Mouse (Mus musculus): ENCODE measurements around the gene Chpf2. TPM values are rescaled to one million over a fixed set of nuclear protein-coding genes. Genes with fewer than 3 reads are reported as not detected.
"Not testable (repeated sequence)": the region's sequence is repeated elsewhere in the genome, so short reads cannot be mapped to it uniquely, and the experiment has no call there.

Chpf2 gene
- 19.3 and 21.2 TPM in 2 replicates for polyA plus RNA-seq (2015; fragmentation: Nextera tagmentation; extraction: Ambion mirVana)

DNA sequence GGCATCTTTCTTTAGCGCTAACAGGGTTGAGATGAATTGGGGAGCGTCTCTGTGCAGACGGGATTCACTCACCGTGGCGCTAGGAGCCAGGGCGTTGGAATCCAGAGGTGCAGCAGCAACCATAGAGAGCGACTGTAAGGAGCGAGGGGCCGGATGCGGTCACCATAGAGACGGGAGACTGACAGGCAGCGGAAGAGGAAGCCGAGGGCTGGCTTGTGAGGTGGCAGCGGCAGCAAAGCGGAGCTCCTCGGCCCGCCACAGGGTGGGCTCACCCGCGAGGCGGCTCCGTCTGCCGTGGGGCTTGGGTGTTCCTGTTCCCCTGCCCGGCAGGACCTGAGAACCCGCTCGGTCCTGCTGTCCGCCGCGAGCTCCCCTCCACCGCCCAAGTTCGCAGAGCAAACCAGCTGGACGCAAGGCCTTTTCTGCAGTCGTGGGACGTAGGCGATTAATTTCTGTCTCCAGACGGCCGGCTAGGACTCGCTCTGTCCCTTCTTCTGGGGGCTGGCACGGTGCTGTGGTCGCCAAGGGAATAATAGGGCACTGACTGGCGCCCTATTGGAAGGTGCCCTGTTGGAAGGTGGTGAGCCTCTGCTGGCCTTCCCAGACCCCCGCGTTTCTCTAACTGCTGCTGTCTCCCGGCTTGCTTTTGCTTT, at the start of gene Chpf2:
TSS of gene Chpf2 (plus strand) at position 195 of the 653 bp plus-strand sequence.
- WGBS, result under 1% methylated on average over 43 of the region's 43 CpGs
- no peaks in the 10 kb centered on the region for H3K9me3 ChIP-seq (replicated peaks)
- H3K9ac ChIP-seq (replicated peaks), result peak within 1 kb of the TSS; percentile 87
- H3K4me2 ChIP-seq, result peak within 1 kb of the TSS; percentile 75
- H3K27ac ChIP-seq (replicated peaks), result peak within 1 kb of the TSS; percentile 85
- peaks cover 8% of the 10 kb centered on the region for H3K36me3 ChIP-seq
- ATAC-seq (ENCODE audit: low FRiP score), result peak; percentile 92
- no peaks in the 10 kb centered on the region for H3K27me3 ChIP-seq (replicated peaks)
- peak within 1 kb of the TSS; percentile 78 for H3K4me3 ChIP-seq (replicated peaks)
- H3K4me1 ChIP-seq, result peaks cover 42% of the 10 kb centered on the region

GRCm38 (mm10) chr5:24537618-24538017, 48.9 kb upstream of the Chpf2 start:
- peaks cover 22% of the 10 kb centered on the region; the same call in 1 of the 2 replicates for H3K4me1 ChIP-seq
- 64% methylated on average over 16 of the region's 16 CpGs for WGBS
- no peaks in the 10 kb centered on the region for H3K36me3 ChIP-seq
- H3K27ac ChIP-seq (replicated peaks), result no peak overlapping the region
- no peak overlapping the region for H3K4me2 ChIP-seq
- no peaks in the 10 kb centered on the region for H3K9me3 ChIP-seq (replicated peaks)
- ATAC-seq (ENCODE audit: low FRiP score), result no peak
- no peak overlapping the region for H3K4me3 ChIP-seq (replicated peaks)
- H3K27me3 ChIP-seq (replicated peaks), result peaks cover 12% of the 10 kb centered on the region; the same call in 1 of the 2 replicates
- no peak overlapping the region for H3K9ac ChIP-seq (replicated peaks)

- WGBS, result 85% methylated on average over 22 of the region's 22 CpGs
- Histone ChIP-seq H3K27ac (replicated peaks) (no peak overlapping the region), H3K4me1 (peaks cover 22% of the 10 kb centered on the region; the same call in 1 of the 2 replicates), H3K9me3 (replicated peaks) (no peaks in the 10 kb centered on the region), H3K9ac (replicated peaks) (no peak overlapping the region), H3K36me3 (no peaks in the 10 kb centered on the region), H3K4me3 (replicated peaks) (no peak overlapping the region), H3K27me3 (replicated peaks) (no peaks in the 10 kb centered on the region; the same call in 1 of the 2 replicates), H3K4me2 (no peak overlapping the region)
- no peak for ATAC-seq (ENCODE audit: low FRiP score)
Measured at GRCm38 (mm10) chr5:24539571-24540296, 46.8 kb upstream of the Chpf2 start.

- WGBS, result 46% methylated on average over 14 of the region's 14 CpGs
- Histone ChIP-seq H3K4me1 (peaks cover 22% of the 10 kb centered on the region; the same call in 1 of the 2 replicates), H3K27ac (replicated peaks) (no peak within 1 kb of the TSS), H3K27me3 (replicated peaks) (no peaks in the 10 kb centered on the region; the same call in 1 of the 2 replicates), H3K9me3 (replicated peaks) (no peaks in the 10 kb centered on the region), H3K4me3 (replicated peaks) (no peak within 1 kb of the TSS), H3K4me2 (peak within 1 kb of the TSS; percentile 27), H3K9ac (replicated peaks) (no peak within 1 kb of the TSS), H3K36me3 (no peaks in the 10 kb centered on the region)
- ATAC-seq (ENCODE audit: low FRiP score), result no peak
Measured at GRCm38 (mm10) chr5:24540387-24541143, 46.0 kb upstream of the Chpf2 start, which contains the start of gene Asb10. TSS of gene Asb10 (minus strand) at chr5:24540978.

DNA sequence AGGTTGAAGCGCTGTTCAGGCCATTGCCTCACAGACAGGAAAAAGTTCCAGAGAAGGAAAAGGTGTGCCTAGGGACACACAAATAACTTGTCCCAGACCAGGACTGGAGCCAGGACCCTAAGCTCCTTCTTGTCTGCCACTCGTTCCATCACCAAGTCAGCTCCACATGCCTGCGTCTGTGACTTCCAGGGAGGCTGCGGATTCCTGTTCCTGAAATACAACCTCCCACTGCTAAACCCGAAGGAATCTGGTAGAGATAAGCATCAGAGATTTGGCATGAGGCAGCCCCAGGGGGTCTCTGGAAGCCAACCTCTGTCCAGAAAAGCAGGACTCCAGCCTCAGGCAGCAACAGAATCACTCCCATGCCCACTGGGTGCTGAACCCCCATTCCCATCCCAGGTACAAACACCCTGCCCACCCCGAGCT, 45.4 kb upstream of the Chpf2 start:
- peaks cover 22% of the 10 kb centered on the region; the same call in 1 of the 2 replicates for H3K4me1 ChIP-seq
- no peak overlapping the region for H3K9ac ChIP-seq (replicated peaks)
- H3K27ac ChIP-seq (replicated peaks), result no peak overlapping the region
- H3K9me3 ChIP-seq (replicated peaks), result no peaks in the 10 kb centered on the region
- no peak overlapping the region for H3K4me3 ChIP-seq (replicated peaks)
- H3K4me2 ChIP-seq, result no peak overlapping the region
- no peak for ATAC-seq (ENCODE audit: low FRiP score)
- 55% methylated on average over 6 of the region's 6 CpGs for WGBS
- H3K27me3 ChIP-seq (replicated peaks), result no peaks in the 10 kb centered on the region; the same call in 1 of the 2 replicates
- no peaks in the 10 kb centered on the region for H3K36me3 ChIP-seq

DNA sequence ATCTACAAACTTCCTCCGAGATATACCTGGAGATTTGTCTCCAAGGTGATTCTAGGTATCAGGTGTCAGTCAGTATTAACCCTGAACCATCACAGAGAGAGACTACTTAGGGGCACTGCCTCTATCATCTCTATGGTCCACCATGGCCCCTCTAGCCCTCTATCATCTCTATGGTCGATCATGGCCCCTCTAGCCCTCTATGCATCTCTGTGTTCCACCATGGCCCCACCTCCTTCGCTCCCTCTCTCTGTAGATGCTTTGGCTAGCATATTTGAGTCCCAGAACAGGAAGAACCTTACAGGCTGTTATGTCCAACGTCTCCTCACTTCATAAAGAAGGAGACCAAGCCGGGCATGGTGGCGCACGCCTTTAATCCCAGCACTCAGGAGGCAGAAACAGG, 43.9 kb upstream of the Chpf2 start:
- Histone ChIP-seq H3K9ac (replicated peaks) (no peak overlapping the region), H3K4me3 (replicated peaks) (no peak overlapping the region), H3K36me3 (no peaks in the 10 kb centered on the region), H3K27me3 (replicated peaks) (no peaks in the 10 kb centered on the region; the same call in 1 of the 2 replicates), H3K9me3 (replicated peaks) (no peaks in the 10 kb centered on the region), H3K4me1 (peaks cover 12% of the 10 kb centered on the region; the same call in 1 of the 2 replicates), H3K4me2 (no peak overlapping the region), H3K27ac (replicated peaks) (no peak overlapping the region)
- ATAC-seq (ENCODE audit: low FRiP score), result no peak
- 83% methylated on average over 7 of the region's 7 CpGs for WGBS

GRCm38 (mm10) chr5:24550598-24551316, 35.8 kb upstream of the Chpf2 start:
- no peaks in the 10 kb centered on the region for H3K9me3 ChIP-seq (replicated peaks)
- no peak overlapping the region for H3K9ac ChIP-seq (replicated peaks)
- no peak overlapping the region; the same call in 1 of the 2 replicates for H3K4me3 ChIP-seq (replicated peaks)
- H3K36me3 ChIP-seq, result no peaks in the 10 kb centered on the region
- peaks cover 26% of the 10 kb centered on the region for H3K4me1 ChIP-seq
- peak overlapping the region; percentile 65 for H3K27ac ChIP-seq (replicated peaks)
- ATAC-seq (ENCODE audit: low FRiP score), result peak; percentile 88
- 17% methylated on average over 26 of the region's 26 CpGs for WGBS
- peak overlapping the region; percentile 49 for H3K4me2 ChIP-seq
- H3K27me3 ChIP-seq (replicated peaks), result 0 out of 2 replicates have a peak, but pooled peaks cover 5% of the 10 kb centered on the region

DNA sequence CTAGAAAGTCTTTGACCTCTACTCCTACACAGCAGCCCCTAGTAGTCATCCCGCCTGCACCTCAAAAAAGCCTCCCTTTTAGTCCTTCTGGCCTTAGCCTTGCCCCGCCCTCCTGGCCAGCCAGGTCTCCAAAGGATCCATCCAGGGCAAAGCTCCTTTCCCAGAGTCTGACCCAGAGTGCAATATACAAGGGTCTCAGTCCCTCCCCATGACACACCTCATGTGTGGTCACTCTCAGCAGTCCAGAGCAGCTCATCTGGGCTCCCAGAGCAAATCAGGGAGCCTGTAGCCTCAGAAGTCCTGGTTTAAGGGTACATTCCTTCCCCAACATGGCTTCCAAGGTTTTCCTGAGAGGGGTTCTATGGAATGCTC, 35.2 kb upstream of the Chpf2 start:
- 38% methylated on average over 2 of the region's 2 CpGs for WGBS
- Histone ChIP-seq H3K27me3 (replicated peaks) (0 out of 2 replicates have a peak, but pooled peaks cover 5% of the 10 kb centered on the region), H3K9me3 (replicated peaks) (no peaks in the 10 kb centered on the region), H3K9ac (replicated peaks) (no peak overlapping the region), H3K27ac (replicated peaks) (peak overlapping the region; percentile 65), H3K4me1 (peaks cover 26% of the 10 kb centered on the region), H3K4me2 (peak overlapping the region; percentile 49), H3K36me3 (no peaks in the 10 kb centered on the region), H3K4me3 (replicated peaks) (no peak overlapping the region)
- ATAC-seq (ENCODE audit: low FRiP score), result peak; percentile 39

DNA sequence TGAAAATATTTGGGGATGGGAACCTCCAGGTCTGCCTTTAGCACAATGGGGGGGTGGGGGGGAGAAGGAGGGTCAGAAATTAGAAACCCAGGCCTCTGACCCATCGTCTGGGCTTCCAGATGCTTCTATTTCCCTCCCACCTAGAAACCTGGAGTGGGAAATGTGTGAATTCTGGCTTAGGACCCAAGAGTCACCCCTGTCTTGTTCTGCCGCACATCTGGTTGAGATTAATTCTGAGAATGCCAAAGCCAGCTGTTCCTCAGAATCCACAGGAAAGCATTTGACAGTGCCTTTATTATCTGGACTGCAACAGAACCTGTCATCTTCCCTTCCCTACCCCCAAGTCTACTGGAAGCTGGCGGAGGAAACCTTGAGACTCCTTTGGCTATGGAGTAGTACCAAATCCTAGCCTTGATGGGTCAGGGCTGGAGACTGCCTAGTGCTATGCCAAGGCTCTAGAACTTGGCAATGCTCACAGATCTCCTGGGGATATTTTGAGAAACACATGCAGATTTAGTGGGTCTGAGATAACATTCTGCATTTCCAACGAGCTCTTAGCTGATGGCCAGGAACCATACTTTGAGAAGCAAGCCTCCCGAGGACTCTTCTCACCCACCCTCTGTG, 32.8 kb upstream of the Chpf2 start:
- Histone ChIP-seq H3K27me3 (replicated peaks) (0 out of 2 replicates have a peak, but pooled peaks cover 5% of the 10 kb centered on the region), H3K9me3 (replicated peaks) (no peaks in the 10 kb centered on the region), H3K4me2 (no peak overlapping the region), H3K4me1 (peaks cover 26% of the 10 kb centered on the region), H3K36me3 (no peaks in the 10 kb centered on the region), H3K4me3 (replicated peaks) (no peak overlapping the region), H3K9ac (replicated peaks) (no peak overlapping the region), H3K27ac (replicated peaks) (no peak overlapping the region)
- WGBS, result 76% methylated on average over 5 of the region's 5 CpGs
- no peak for ATAC-seq (ENCODE audit: low FRiP score)

- ATAC-seq (ENCODE audit: low FRiP score); H3K27ac ChIP-seq (replicated peaks); H3K4me3 ChIP-seq (replicated peaks); H3K4me2 ChIP-seq; H3K36me3 ChIP-seq; H3K9me3 ChIP-seq (replicated peaks); H3K27me3 ChIP-seq (replicated peaks); H3K9ac ChIP-seq (replicated peaks): not testable (repeated sequence)
- peaks cover 19% of the 10 kb centered on the region for H3K4me1 ChIP-seq
- 95% methylated on average over 7 of the region's 7 CpGs for WGBS
Measured at GRCm38 (mm10) chr5:24555335-24555734, 31.2 kb upstream of the Chpf2 start.
